Mouse (Mus musculus) liver, embryonic 14.5 days (tissue): Measurements from ENCODE around the gene Gm4869. TPM values are rescaled to one million over a fixed set of nuclear protein-coding genes. Genes with fewer than 3 reads are reported as not detected.
A peak's percentile ranks its signal among the peaks of the same experiment; 100 is the strongest.

Experiments used
- ATAC-seq: fragments of 200-750 bp; cut with Nextera tagmentation; 2 replicates; pipeline ENCODE4 v1.8.0; 2017; ENCODE audit warnings: moderate number of reproducible peaks, mild to moderate bottlenecking, moderate library complexity; ENCODE audit not compliant: insufficient read depth
- DNase-seq, 3 experiments: peaks; one replicate each; pipeline ENCODE4 v3.0.0-alpha.2; 2012 to 2013; ENCODE audit warnings: low read depth in 3 of 3, low spot score in 3 of 3
- H3K27ac ChIP-seq: fragments of 300-500 bp; sonication (generic); 2 replicates; pipeline ENCODE4 v1.5.1; 2014; ENCODE audit warnings: moderate library complexity, mild to moderate bottlenecking, control low read depth, inconsistent platforms
- H3K27me3 ChIP-seq: fragments of 300-500 bp; sonication (generic); 2 replicates; pipeline ENCODE4 v1.6.1; 2014; ENCODE audit warnings: mild to moderate bottlenecking, low read length, moderate library complexity; ENCODE audit not compliant: control insufficient read depth, insufficient read depth
- H3K36me3 ChIP-seq: fragments of 300-500 bp; sonication (generic); replicated peaks from 2 replicates; pipeline ENCODE4 v1.6.1; 2014; ENCODE audit warnings: low read depth; ENCODE audit not compliant: control insufficient read depth, insufficient read depth
- H3K4me1 ChIP-seq, 2 experiments: fragments of 200-500 bp in 1 of 2; fragments of 300-500 bp in 1 of 2; sonication (generic) in 1 of 2; replicated peaks; 2 replicates each; pipeline ENCODE4 v1.6.1; 2012 to 2014; ENCODE audit warnings: antibody characterized with exemption in 1 of 2, inconsistent platforms in 1 of 2, low read length in 1 of 2; ENCODE audit not compliant: control insufficient read depth in 2 of 2, insufficient read depth in 2 of 2
- H3K4me2 ChIP-seq: fragments of 300-500 bp; sonication (generic); 2 replicates; pipeline ENCODE4 v1.6.1; 2014; ENCODE audit warnings: low read depth, mild to moderate bottlenecking, control low read depth, moderate library complexity
- H3K4me3 ChIP-seq, 2 experiments: fragments of 200-500 bp in 1 of 2; fragments of 300-500 bp in 1 of 2; sonication (generic) in 1 of 2; 2 replicates each; pipeline ENCODE4 v1.5.1; 2012 to 2014; ENCODE audit warnings: low read depth in 2 of 2, low read length in 2 of 2, mild to moderate bottlenecking in 2 of 2, control low read depth in 1 of 2, inconsistent platforms in 1 of 2, moderate library complexity in 1 of 2; ENCODE audit not compliant: insufficient read depth in 1 of 2
- H3K9ac ChIP-seq: fragments of 300-500 bp; sonication (generic); replicated peaks from 2 replicates; pipeline ENCODE4 v1.6.1; 2014; ENCODE audit warnings: mild to moderate bottlenecking, control low read depth, moderate library complexity
- H3K9me3 ChIP-seq: fragments of 300-500 bp; sonication (generic); 2 replicates; pipeline ENCODE4 v1.6.1; 2016; ENCODE audit warnings: low read length, mixed read lengths; ENCODE audit not compliant: control insufficient read depth
- CTCF ChIP-seq: IDR thresholded peaks from 2 replicates; pipeline ENCODE4 v1.5.1; 2016; ENCODE audit warnings: antibody characterized with exemption, low read depth, control low read depth
- EP300 ChIP-seq: IDR thresholded peaks from 2 replicates; pipeline ENCODE4 v1.6.1; 2016; ENCODE audit warnings: antibody characterized with exemption, low read depth
- WGBS: fragments of 180-500 bp; shearing (Covaris S2); extraction: QIAGEN DNeasy Blood & Tissue Kit; methylation state at CpG from one replicate; pipeline ENCODE4 v1.1.7; 2014; ENCODE audit not compliant: insufficient replicate concordance; 5-methylcytosine and 5-hydroxymethylcytosine counted together
- microRNA-seq: library from miRNA; unstranded; fragments of <30 nt; microRNA quantifications from one replicate; pipeline ENCODE4, GENCODE M21; 2016
- polyA plus RNA-seq, 2 experiments: library from polyadenylated mRNA; depleted of rRNA in 1 of 2; stranded (reverse) in 1 of 2; unstranded in 1 of 2; fragments of >200 nt; fragmentation: Nextera tagmentation in 1 of 2; extraction: Ambion mirVana in 1 of 2; gene quantifications; 2 replicates each; pipeline versions ENCODE4 v1.2.1 to v1.2.3; 2012 to 2014

Gm4869 gene
- polyA plus RNA-seq, 2 experiments, result 0.01 TPM; not detected in 1

DNA sequence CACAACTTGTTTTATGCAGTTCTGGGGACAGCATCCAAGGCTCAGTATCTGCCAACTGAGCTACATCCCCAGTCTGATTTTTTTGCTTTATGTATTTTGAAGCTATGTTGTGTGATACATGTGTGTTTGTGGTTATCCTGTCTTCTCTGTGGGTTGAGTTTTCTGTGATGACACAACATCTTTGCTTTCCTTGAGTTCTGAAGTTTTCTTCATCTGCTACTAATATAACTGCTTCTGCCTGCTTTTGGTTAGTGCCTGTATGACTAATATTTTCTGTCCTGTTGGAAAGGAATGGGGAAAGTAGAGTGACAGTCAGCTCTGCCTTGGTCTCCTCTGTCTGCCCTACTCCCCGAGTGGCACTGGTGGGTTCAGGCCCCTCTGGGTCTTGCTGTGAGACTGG is 75.8 kb downstream of the Gm4869 start:
- Histone ChIP-seq H3K9ac (no peak overlapping the region), H3K27me3 (no peaks in the 10 kb centered on the region), H3K4me1 (peaks cover 0 to 5% of the 10 kb centered on the region in 2 experiments; a peak in 2 of 4 replicates), H3K36me3 (no peaks in the 10 kb centered on the region), H3K4me3 (no peak overlapping the region), H3K27ac (no peak overlapping the region), H3K4me2 (no peak overlapping the region), H3K9me3 (no peaks in the 10 kb centered on the region)
- DNase-seq, result no peak
- TF ChIP-seq EP300, result no peak
- TF ChIP-seq CTCF, result no peak
- 56% methylated on average over 1 of the region's 1 CpGs for WGBS
- no peak for ATAC-seq

DNA sequence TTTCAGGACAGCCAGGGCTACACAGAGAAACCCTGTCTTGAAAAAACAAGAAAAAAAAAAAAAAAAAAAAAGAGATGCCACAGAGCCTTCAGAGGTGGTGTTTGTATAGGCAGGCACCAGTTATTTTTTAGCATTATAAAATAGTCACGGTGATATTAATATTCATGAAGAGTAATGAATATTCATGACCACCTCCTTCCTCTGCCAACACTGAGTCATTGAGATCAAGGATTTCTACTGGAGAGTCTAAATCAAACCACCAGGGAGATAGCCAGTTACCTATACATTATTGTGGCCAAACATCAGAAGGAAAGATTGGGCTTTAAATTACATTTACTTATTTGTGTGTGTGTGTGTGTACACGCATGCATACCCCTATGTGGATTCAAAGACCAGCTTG is 81.3 kb downstream of the Gm4869 start:
- TF ChIP-seq CTCF, result no peak
- TF ChIP-seq EP300, result no peak
- no peak for DNase-seq
- 73% methylated on average over 2 of the region's 2 CpGs for WGBS
- H3K9ac ChIP-seq, result no peak overlapping the region
- H3K4me2 ChIP-seq, result no peak overlapping the region
- H3K27ac ChIP-seq, result no peak overlapping the region
- no peaks in the 10 kb centered on the region for H3K27me3 ChIP-seq
- no peak overlapping the region for H3K4me3 ChIP-seq
- no peak for ATAC-seq
- H3K4me1 ChIP-seq, result no peaks in the 10 kb centered on the region
- no peaks in the 10 kb centered on the region for H3K36me3 ChIP-seq
- no peaks in the 10 kb centered on the region for H3K9me3 ChIP-seq

DNA sequence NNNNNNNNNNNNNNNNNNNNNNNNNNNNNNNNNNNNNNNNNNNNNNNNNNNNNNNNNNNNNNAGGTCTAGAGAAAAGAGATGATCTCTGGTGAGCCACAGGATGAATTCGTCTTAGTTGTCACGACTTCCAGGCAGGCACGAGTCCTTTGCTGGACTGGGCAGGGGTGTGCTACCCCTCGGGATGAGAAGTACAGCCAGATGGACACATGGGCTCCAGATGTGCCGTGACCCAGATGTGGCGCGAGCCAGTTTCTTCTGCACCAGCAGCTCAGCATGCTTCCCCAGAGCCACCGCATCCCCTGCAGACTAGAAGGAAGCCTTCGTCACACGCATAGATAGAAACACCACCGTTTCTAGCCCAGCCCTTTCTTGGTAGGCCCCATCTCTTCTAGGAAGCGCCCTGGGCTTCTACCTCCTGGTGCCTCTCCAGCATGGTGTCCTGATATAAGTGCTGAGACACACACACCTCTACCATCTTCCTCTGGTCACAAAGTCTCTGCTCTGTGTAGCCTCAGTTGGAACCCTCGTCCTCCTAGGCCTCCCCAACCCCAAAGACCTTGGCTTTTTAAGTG is 92.8 kb downstream of the Gm4869 start:
- WGBS, result 54% methylated on average over 13 of the region's 13 CpGs
- H3K9ac ChIP-seq, result no peak overlapping the region
- no peaks in the 10 kb centered on the region for H3K27me3 ChIP-seq
- no peaks in the 10 kb centered on the region for H3K9me3 ChIP-seq
- ATAC-seq (peak; percentile 57), DNase-seq (peak in 2 of 3 experiments; percentile 30)
- TF ChIP-seq EP300, result no peak
- TF ChIP-seq CTCF, result no peak
- H3K4me2 ChIP-seq, result no peak overlapping the region
- H3K36me3 ChIP-seq, result no peaks in the 10 kb centered on the region
- no peak overlapping the region for H3K27ac ChIP-seq
- H3K4me3 ChIP-seq, result no peak overlapping the region
- H3K4me1 ChIP-seq, result peaks cover 0 to 2% of the 10 kb centered on the region in 2 experiments; a peak in 1 of 4 replicates

GRCm38 (mm10) chr5:140540106-140540505 is 94.7 kb downstream of the Gm4869 start:
- H3K4me3 ChIP-seq, result no peak overlapping the region
- no peaks in the 10 kb centered on the region for H3K27me3 ChIP-seq
- ATAC-seq, result peak; percentile 42; the same call in 1 of the 2 replicates
- H3K27ac ChIP-seq, result no peak overlapping the region
- WGBS, result 12% methylated on average over 8 of the region's 8 CpGs
- no peak overlapping the region for H3K4me2 ChIP-seq
- H3K9ac ChIP-seq, result no peak overlapping the region
- H3K9me3 ChIP-seq, result no peaks in the 10 kb centered on the region
- peak; percentile 50 to 61 (median 56) for DNase-seq
- peaks cover 0 to 2% of the 10 kb centered on the region in 2 experiments; a peak in 1 of 4 replicates for H3K4me1 ChIP-seq
- TF ChIP-seq EP300 (no peak), CTCF (peak; percentile 95)
- H3K36me3 ChIP-seq, result no peaks in the 10 kb centered on the region

GRCm38 (mm10) chr5:140542811-140543575 is 97.5 kb downstream of the Gm4869 start:
- H3K9ac ChIP-seq, result no peak overlapping the region
- no peak for ATAC-seq
- H3K9me3 ChIP-seq, result no peaks in the 10 kb centered on the region
- TF ChIP-seq CTCF, result no peak
- TF ChIP-seq EP300, result no peak
- H3K36me3 ChIP-seq, result no peaks in the 10 kb centered on the region
- no peak for DNase-seq
- WGBS, result 55% methylated on average over 9 of the region's 9 CpGs
- H3K27ac ChIP-seq, result no peak overlapping the region
- H3K4me1 ChIP-seq, result peaks cover 0 to 2% of the 10 kb centered on the region in 2 experiments; a peak in 1 of 4 replicates
- H3K27me3 ChIP-seq, result no peaks in the 10 kb centered on the region
- no peak overlapping the region for H3K4me2 ChIP-seq
- no peak overlapping the region for H3K4me3 ChIP-seq

Small RNAs within 50 kb of the gene (microRNA-seq; reads per million reads assigned to microRNA genes)
- gene Mir7038, result not detected

Other genes starting within 250 kb of the Gm4869 start
- 15.5 TPM in 2 replicates for gene Mad1l1, start 124.1 kb upstream of the Gm4869 start, polyA plus RNA-seq (2012; rRNA removed)
- 16.9 TPM in 2 replicates for gene Mad1l1, start 124.1 kb upstream of the Gm4869 start, polyA plus RNA-seq (2014; fragmentation: Nextera tagmentation; extraction: Ambion mirVana)
- gene Nudt1, start 124.0 kb upstream of the Gm4869 start, polyA plus RNA-seq (2012; rRNA removed), result 12.8 and 18.4 TPM in 2 replicates
- gene Nudt1, start 124.0 kb upstream of the Gm4869 start, polyA plus RNA-seq (2014; fragmentation: Nextera tagmentation; extraction: Ambion mirVana), result 23.2 and 26.3 TPM in 2 replicates
- 5.0 and 6.6 TPM in 2 replicates for gene Mrm2, start 113.7 kb upstream of the Gm4869 start, polyA plus RNA-seq (2012; rRNA removed)
- gene Mrm2, start 113.7 kb upstream of the Gm4869 start, polyA plus RNA-seq (2014; fragmentation: Nextera tagmentation; extraction: Ambion mirVana), result 9.5 and 10.7 TPM in 2 replicates
- gene Snx8, start 56.4 kb upstream of the Gm4869 start, polyA plus RNA-seq (2012; rRNA removed), result 6.6 TPM in 2 replicates
- gene Snx8, start 56.4 kb upstream of the Gm4869 start, polyA plus RNA-seq (2014; fragmentation: Nextera tagmentation; extraction: Ambion mirVana), result 4.1 and 4.9 TPM in 2 replicates
- gene Eif3b, start 26.3 kb upstream of the Gm4869 start, polyA plus RNA-seq (2012; rRNA removed), result 50.9 and 86.8 TPM in 2 replicates
- 85.2 and 99.6 TPM in 2 replicates for gene Eif3b, start 26.3 kb upstream of the Gm4869 start, polyA plus RNA-seq (2014; fragmentation: Nextera tagmentation; extraction: Ambion mirVana)
- gene Chst12, start 59.9 kb downstream of the Gm4869 start, polyA plus RNA-seq (2012; rRNA removed), result 4.3 and 4.8 TPM in 2 replicates
- 5.4 and 6.5 TPM in 2 replicates for gene Chst12, start 59.9 kb downstream of the Gm4869 start, polyA plus RNA-seq (2014; fragmentation: Nextera tagmentation; extraction: Ambion mirVana)
- gene Grifin, start 119.4 kb downstream of the Gm4869 start, polyA plus RNA-seq (2012; rRNA removed), result 2.5 and 2.7 TPM in 2 replicates
- 2.3 and 4.0 TPM in 2 replicates for gene Grifin, start 119.4 kb downstream of the Gm4869 start, polyA plus RNA-seq (2014; fragmentation: Nextera tagmentation; extraction: Ambion mirVana)
- 12.1 and 15.8 TPM in 2 replicates for gene Lfng, start 161.7 kb downstream of the Gm4869 start, polyA plus RNA-seq (2012; rRNA removed)
- gene Lfng, start 161.7 kb downstream of the Gm4869 start, polyA plus RNA-seq (2014; fragmentation: Nextera tagmentation; extraction: Ambion mirVana), result 9.9 and 11.4 TPM in 2 replicates
- gene Ttyh3, start 203.4 kb downstream of the Gm4869 start, polyA plus RNA-seq (2012; rRNA removed), result 8.3 and 10.1 TPM in 2 replicates
- 5.4 and 7.2 TPM in 2 replicates for gene Ttyh3, start 203.4 kb downstream of the Gm4869 start, polyA plus RNA-seq (2014; fragmentation: Nextera tagmentation; extraction: Ambion mirVana)